Mouse (Mus musculus): ENCODE data around the gene Camk2n2.

GRCm38 (mm10) chr16:20670291-20670690 lies 49.2 kb upstream of the Camk2n2 start:
- TF ChIP-seq CTCF (IDR thresholded peaks at IDR 0.05; ENCODE audit: borderline replicate concordance, insufficient read depth, low read depth, low read length) (no peak), POLR2A (IDR thresholded peaks at IDR 0.05; ENCODE audit: borderline replicate concordance, insufficient read depth, low read length) (no peak)

Measured in cerebellum, adult 2 months (tissue).